Mouse (Mus musculus) thymus, adult 2 months (tissue): ENCODE measurements around the gene Lmo1. TPM values are rescaled to one million over a fixed set of nuclear protein-coding genes. Genes with fewer than 3 reads are reported as not detected.

Source experiments
- DNase-seq: peaks from one replicate; pipeline ENCODE4 v3.0.0; 2021
- H3K27ac ChIP-seq: fragments of 200-500 bp; 2 replicates; pipeline ENCODE4 v1.5.1; 2012; ENCODE audit warnings: low read length, control low read depth; ENCODE audit not compliant: control insufficient read depth, insufficient read depth
- H3K27me3 ChIP-seq: fragments of 200-500 bp; 2 replicates; pipeline ENCODE4 v1.6.1; 2012; ENCODE audit warnings: mild to moderate bottlenecking, low read length, moderate library complexity, mixed read lengths; ENCODE audit not compliant: control insufficient read depth, insufficient read depth
- H3K36me3 ChIP-seq: fragments of 200-500 bp; 2 replicates; pipeline ENCODE4 v1.6.1; 2012; ENCODE audit warnings: mild to moderate bottlenecking, low read length, moderate library complexity; ENCODE audit not compliant: control insufficient read depth, insufficient read depth
- H3K4me1 ChIP-seq: fragments of 200-500 bp; replicated peaks from 2 replicates; pipeline ENCODE4 v1.6.1; 2012; ENCODE audit warnings: low read length; ENCODE audit not compliant: control insufficient read depth, insufficient read depth
- H3K4me3 ChIP-seq: fragments of 200-500 bp; 2 replicates; pipeline ENCODE4 v1.5.1; 2012; ENCODE audit warnings: mild to moderate bottlenecking, low read length, control low read depth, moderate library complexity; ENCODE audit not compliant: control insufficient read depth, insufficient read depth
- CTCF ChIP-seq: fragments of 200-500 bp; IDR thresholded peaks from 2 replicates; pipeline ENCODE4 v1.5.1; 2012; ENCODE audit warnings: mild to moderate bottlenecking, control low read depth, low read length, moderate library complexity, borderline replicate concordance; ENCODE audit not compliant: control insufficient read depth, poor library complexity, insufficient read depth; ENCODE audit errors: extremely low read depth
- POLR2A ChIP-seq: fragments of 200-500 bp; IDR thresholded peaks from 2 replicates; pipeline ENCODE4 v1.6.1; 2012; ENCODE audit warnings: mild to moderate bottlenecking, low read length, control low read depth, moderate library complexity; ENCODE audit not compliant: control insufficient read depth, poor library complexity, insufficient read depth; ENCODE audit errors: extremely low read depth
- WGBS: fragments of 180-500 bp; shearing (Covaris S2); methylation state at CpG from one replicate; pipeline ENCODE4 v1.1.7; 2018; 5-methylcytosine and 5-hydroxymethylcytosine counted together
- polyA plus RNA-seq: library from polyadenylated mRNA; depleted of rRNA; stranded (reverse); fragments of >200 nt; gene quantifications from 2 replicates; pipeline ENCODE4 v1.2.3, GENCODE M21; 2012; rRNA removed

The Lmo1 gene
- polyA plus RNA-seq = 6.3 and 6.7 TPM in 2 replicates

GRCm38 (mm10) chr7:109174949-109175669 is at the start of gene Lmo1:
Gene Lmo1 (minus strand): TSS chr7:109175207.
- no peaks in the 10 kb centered on the region for H3K4me1 ChIP-seq
- H3K4me3 ChIP-seq = peak within 1 kb of the TSS; percentile 13; the same call in 1 of the 2 replicates
- 5% methylated on average over 67 of the region's 67 CpGs for WGBS
- H3K36me3 ChIP-seq = no peaks in the 10 kb centered on the region
- TF ChIP-seq POLR2A (no peak), CTCF (no peak)
- DNase-seq = no peak
- no peak within 1 kb of the TSS for H3K27ac ChIP-seq
- H3K27me3 ChIP-seq = peaks cover 3% of the 10 kb centered on the region; the same call in 1 of the 2 replicates

- H3K36me3 ChIP-seq = no peaks in the 10 kb centered on the region
- WGBS = 97% methylated on average over 15 of the region's 15 CpGs
- TF ChIP-seq CTCF = no peak
- no peak for TF ChIP-seq POLR2A
- H3K27me3 ChIP-seq = no peaks in the 10 kb centered on the region
- no peak overlapping the region for H3K27ac ChIP-seq
- H3K4me1 ChIP-seq = no peaks in the 10 kb centered on the region
- no peak overlapping the region for H3K4me3 ChIP-seq
- no peak for DNase-seq
These were observed 46.7 kb upstream of the Lmo1 start for GRCm38 (mm10) chr7:109221716-109222110.

GRCm38 (mm10) chr7:109220766-109221715 is 46.0 kb upstream of the Lmo1 start:
- WGBS = 96% methylated on average over 20 of the region's 20 CpGs
- DNase-seq = no peak

GRCm38 (mm10) chr7:109220026-109220425 is 45.0 kb upstream of the Lmo1 start:
- Histone ChIP-seq H3K4me1 (no peaks in the 10 kb centered on the region), H3K27me3 (no peaks in the 10 kb centered on the region), H3K4me3 (no peak overlapping the region), H3K36me3 (no peaks in the 10 kb centered on the region), H3K27ac (no peak overlapping the region)
- no peak for DNase-seq
- WGBS = 97% methylated on average over 4 of the region's 4 CpGs
- TF ChIP-seq POLR2A (no peak), CTCF (no peak)

More at GRCm38 (mm10) chr7:109220766-109221715, 46.0 kb upstream of the Lmo1 start:
- no peaks in the 10 kb centered on the region for H3K27me3 ChIP-seq
- TF ChIP-seq POLR2A (no peak), CTCF (no peak)
- H3K36me3 ChIP-seq = no peaks in the 10 kb centered on the region
- H3K27ac ChIP-seq = no peak overlapping the region
- H3K4me1 ChIP-seq = no peaks in the 10 kb centered on the region
- no peak overlapping the region for H3K4me3 ChIP-seq

- Histone ChIP-seq H3K27ac (no peak overlapping the region), H3K4me3 (no peak overlapping the region), H3K36me3 (no peaks in the 10 kb centered on the region), H3K4me1 (no peaks in the 10 kb centered on the region), H3K27me3 (no peaks in the 10 kb centered on the region)
- 68% methylated on average over 5 of the region's 5 CpGs for WGBS
- TF ChIP-seq POLR2A (no peak), CTCF (no peak)
- DNase-seq = no peak
These were observed 43.9 kb upstream of the Lmo1 start for GRCm38 (mm10) chr7:109218977-109219271.

- 95% methylated on average over 2 of the region's 2 CpGs for WGBS
- H3K4me1 ChIP-seq = no peaks in the 10 kb centered on the region
These were observed 43.3 kb upstream of the Lmo1 start for GRCm38 (mm10) chr7:109218130-109218976.

More at GRCm38 (mm10) chr7:109218130-109218976, 43.3 kb upstream of the Lmo1 start:
- DNase-seq = peak; percentile 43
- no peak overlapping the region for H3K27ac ChIP-seq
- no peaks in the 10 kb centered on the region for H3K36me3 ChIP-seq
- no peaks in the 10 kb centered on the region for H3K27me3 ChIP-seq
- H3K4me3 ChIP-seq = no peak overlapping the region
- TF ChIP-seq POLR2A = no peak
- TF ChIP-seq CTCF = peak; percentile 70; the same call in 1 of the 2 replicates
